Mouse (Mus musculus): Measurements from ENCODE around the gene Ldb2. TPM values are rescaled to one million over a fixed set of nuclear protein-coding genes. Genes with fewer than 3 reads are reported as not detected.

Ldb2 gene
- polyA plus RNA-seq, 1 experiment from 2014 or later = 14.5 TPM

GRCm38 (mm10) chr5:44643079-44643478, 156.4 kb downstream of the Ldb2 start:
- Histone ChIP-seq H3K27ac (replicated peaks) (no peak overlapping the region), H3K4me1 (0 out of 2 replicates have a peak, but pooled peaks cover 8% of the 10 kb centered on the region), H3K9ac (no peak overlapping the region), H3K4me3 (no peak overlapping the region), H3K27me3 (replicated peaks) (no peaks in the 10 kb centered on the region), H3K4me2 (no peak overlapping the region), H3K9me3 (no peaks in the 10 kb centered on the region), H3K36me3 (no peaks in the 10 kb centered on the region)
- 79% methylated on average over 3 of the region's 3 CpGs for WGBS
- no peak for ATAC-seq (ENCODE audit: extremely low read depth, insufficient number of reproducible peaks, low FRiP score, low TSS enrichment)

GRCm38 (mm10) chr5:44641060-44641459, 158.4 kb downstream of the Ldb2 start:
- no peak overlapping the region for H3K4me3 ChIP-seq
- ATAC-seq (ENCODE audit: extremely low read depth, insufficient number of reproducible peaks, low FRiP score, low TSS enrichment) = no peak
- WGBS = 71% methylated on average over 4 of the region's 4 CpGs

GRCm38 (mm10) chr5:44635546-44635945, 163.9 kb downstream of the Ldb2 start:
- no peak for ATAC-seq (ENCODE audit: extremely low read depth, insufficient number of reproducible peaks, low FRiP score, low TSS enrichment)
- Histone ChIP-seq H3K9ac (no peak overlapping the region), H3K4me3 (no peak overlapping the region), H3K4me2 (no peak overlapping the region), H3K4me1 (no peaks in the 10 kb centered on the region), H3K36me3 (no peaks in the 10 kb centered on the region), H3K27ac (replicated peaks) (no peak overlapping the region), H3K27me3 (replicated peaks) (no peaks in the 10 kb centered on the region), H3K9me3 (no peaks in the 10 kb centered on the region)
- WGBS = 66% methylated on average over 6 of the region's 6 CpGs

More at GRCm38 (mm10) chr5:44641060-44641459, 158.4 kb downstream of the Ldb2 start:
- no peaks in the 10 kb centered on the region for H3K9me3 ChIP-seq
- no peak overlapping the region for H3K27ac ChIP-seq (replicated peaks)
- H3K36me3 ChIP-seq = no peaks in the 10 kb centered on the region
- H3K9ac ChIP-seq = no peak overlapping the region
- no peaks in the 10 kb centered on the region for H3K4me1 ChIP-seq
- no peak overlapping the region for H3K4me2 ChIP-seq
- no peaks in the 10 kb centered on the region for H3K27me3 ChIP-seq (replicated peaks)

- H3K9ac ChIP-seq = no peak overlapping the region
- no peak overlapping the region for H3K27ac ChIP-seq (replicated peaks)
- no peak for ATAC-seq (ENCODE audit: extremely low read depth, insufficient number of reproducible peaks, low FRiP score, low TSS enrichment)
- H3K36me3 ChIP-seq = no peaks in the 10 kb centered on the region
- H3K4me3 ChIP-seq = no peak overlapping the region
- H3K4me1 ChIP-seq = no peaks in the 10 kb centered on the region
- no peak overlapping the region for H3K4me2 ChIP-seq
- WGBS = 82% methylated on average over 3 of the region's 3 CpGs
- no peaks in the 10 kb centered on the region for H3K27me3 ChIP-seq (replicated peaks)
- H3K9me3 ChIP-seq = no peaks in the 10 kb centered on the region
Measured at GRCm38 (mm10) chr5:44629034-44629625, 170.3 kb downstream of the Ldb2 start.

- no peak overlapping the region for H3K4me2 ChIP-seq
- no peak overlapping the region for H3K27ac ChIP-seq (replicated peaks)
- no peaks in the 10 kb centered on the region for H3K9me3 ChIP-seq
- ATAC-seq (ENCODE audit: extremely low read depth, insufficient number of reproducible peaks, low FRiP score, low TSS enrichment) = no peak
- no peaks in the 10 kb centered on the region for H3K36me3 ChIP-seq
- no peak overlapping the region for H3K9ac ChIP-seq
- no peak overlapping the region for H3K4me3 ChIP-seq
- no peaks in the 10 kb centered on the region for H3K27me3 ChIP-seq (replicated peaks)
- H3K4me1 ChIP-seq = no peaks in the 10 kb centered on the region
- WGBS = 76% methylated on average over 5 of the region's 5 CpGs
Measured at GRCm38 (mm10) chr5:44627487-44627886, 172.0 kb downstream of the Ldb2 start.

GRCm38 (mm10) chr5:44626885-44627284, 172.6 kb downstream of the Ldb2 start:
- Histone ChIP-seq H3K4me3 (no peak overlapping the region), H3K36me3 (no peaks in the 10 kb centered on the region), H3K9me3 (no peaks in the 10 kb centered on the region), H3K4me2 (no peak overlapping the region), H3K27me3 (replicated peaks) (no peaks in the 10 kb centered on the region), H3K27ac (replicated peaks) (no peak overlapping the region), H3K9ac (no peak overlapping the region), H3K4me1 (no peaks in the 10 kb centered on the region)
- no peak for ATAC-seq (ENCODE audit: extremely low read depth, insufficient number of reproducible peaks, low FRiP score, low TSS enrichment)
- 62% methylated on average over 2 of the region's 2 CpGs for WGBS

GRCm38 (mm10) chr5:44626114-44626513, 173.4 kb downstream of the Ldb2 start:
- H3K9me3 ChIP-seq = no peaks in the 10 kb centered on the region
- H3K9ac ChIP-seq = no peak overlapping the region
- no peak for ATAC-seq (ENCODE audit: extremely low read depth, insufficient number of reproducible peaks, low FRiP score, low TSS enrichment)
- no peak overlapping the region for H3K4me3 ChIP-seq
- H3K4me1 ChIP-seq = no peaks in the 10 kb centered on the region
- H3K36me3 ChIP-seq = no peaks in the 10 kb centered on the region
- no peak overlapping the region for H3K4me2 ChIP-seq
- no peak overlapping the region for H3K27ac ChIP-seq (replicated peaks)
- 51% methylated on average over 2 of the region's 2 CpGs for WGBS
- no peaks in the 10 kb centered on the region for H3K27me3 ChIP-seq (replicated peaks)

- H3K4me2 ChIP-seq = no peak overlapping the region
- H3K4me3 ChIP-seq = no peak overlapping the region
- H3K9me3 ChIP-seq = no peaks in the 10 kb centered on the region
- no peaks in the 10 kb centered on the region for H3K4me1 ChIP-seq
- H3K9ac ChIP-seq = no peak overlapping the region
- H3K27me3 ChIP-seq (replicated peaks) = no peaks in the 10 kb centered on the region
- no peaks in the 10 kb centered on the region for H3K36me3 ChIP-seq
- 88% methylated on average over 7 of the region's 7 CpGs for WGBS
- ATAC-seq (ENCODE audit: extremely low read depth, insufficient number of reproducible peaks, low FRiP score, low TSS enrichment) = no peak
- no peak overlapping the region for H3K27ac ChIP-seq (replicated peaks)
Measured at GRCm38 (mm10) chr5:44615677-44616076, 183.8 kb downstream of the Ldb2 start.

- H3K4me1 ChIP-seq = no peaks in the 10 kb centered on the region
- no peak overlapping the region for H3K9ac ChIP-seq
- H3K27me3 ChIP-seq (replicated peaks) = peaks cover 10% of the 10 kb centered on the region
- 56% methylated on average over 2 of the region's 2 CpGs for WGBS
- no peak overlapping the region for H3K27ac ChIP-seq (replicated peaks)
- ATAC-seq (ENCODE audit: extremely low read depth, insufficient number of reproducible peaks, low FRiP score, low TSS enrichment) = no peak
- no peaks in the 10 kb centered on the region for H3K36me3 ChIP-seq
- H3K9me3 ChIP-seq = no peaks in the 10 kb centered on the region
- H3K4me2 ChIP-seq = no peak overlapping the region
- no peak overlapping the region for H3K4me3 ChIP-seq
Measured at GRCm38 (mm10) chr5:44608901-44609300, 190.6 kb downstream of the Ldb2 start.

- H3K27me3 ChIP-seq (replicated peaks) = peaks cover 43% of the 10 kb centered on the region
- no peak overlapping the region for H3K9ac ChIP-seq
- no peaks in the 10 kb centered on the region for H3K9me3 ChIP-seq
- 27% methylated on average over 1 of the region's 1 CpGs for WGBS
- no peak overlapping the region for H3K4me3 ChIP-seq
- H3K36me3 ChIP-seq = no peaks in the 10 kb centered on the region
- no peak overlapping the region for H3K4me2 ChIP-seq
- ATAC-seq (ENCODE audit: extremely low read depth, insufficient number of reproducible peaks, low FRiP score, low TSS enrichment) = no peak
- no peak overlapping the region for H3K27ac ChIP-seq (replicated peaks)
- peaks cover 9% of the 10 kb centered on the region for H3K4me1 ChIP-seq
Measured at GRCm38 (mm10) chr5:44601340-44601739, 198.1 kb downstream of the Ldb2 start.

- 63% methylated on average over 15 of the region's 15 CpGs for WGBS
- ATAC-seq (ENCODE audit: extremely low read depth, insufficient number of reproducible peaks, low FRiP score, low TSS enrichment) = no peak
- H3K9ac ChIP-seq = no peak overlapping the region
- peak overlapping the region; percentile 30 for H3K4me2 ChIP-seq
- H3K27ac ChIP-seq (replicated peaks) = peak overlapping the region; percentile 36; the same call in 1 of the 2 replicates
- H3K36me3 ChIP-seq = no peaks in the 10 kb centered on the region
- H3K9me3 ChIP-seq = no peaks in the 10 kb centered on the region
- peaks cover 36% of the 10 kb centered on the region for H3K27me3 ChIP-seq (replicated peaks)
- H3K4me3 ChIP-seq = no peak overlapping the region
- H3K4me1 ChIP-seq = 0 out of 2 replicates have a peak, but pooled peaks cover 8% of the 10 kb centered on the region
Measured at GRCm38 (mm10) chr5:44593522-44594218, 205.8 kb downstream of the Ldb2 start.

- H3K27me3 ChIP-seq (replicated peaks) = peaks cover 20% of the 10 kb centered on the region
- 0 out of 2 replicates have a peak, but pooled peaks cover 8% of the 10 kb centered on the region for H3K4me1 ChIP-seq
- H3K4me3 ChIP-seq = no peak overlapping the region
- no peak overlapping the region for H3K9ac ChIP-seq
- ATAC-seq (ENCODE audit: extremely low read depth, insufficient number of reproducible peaks, low FRiP score, low TSS enrichment) = no peak
- H3K36me3 ChIP-seq = no peaks in the 10 kb centered on the region
- H3K9me3 ChIP-seq = no peaks in the 10 kb centered on the region
- no peak overlapping the region for H3K4me2 ChIP-seq
- WGBS = 75% methylated on average over 3 of the region's 3 CpGs
- H3K27ac ChIP-seq (replicated peaks) = no peak overlapping the region
Measured at GRCm38 (mm10) chr5:44590750-44591149, 208.7 kb downstream of the Ldb2 start.
